Mouse (Mus musculus) stomach, embryonic 15.5 days (tissue): ENCODE data around the gene Rps6ka5. TPM values are rescaled to one million over a fixed set of nuclear protein-coding genes. Genes with fewer than 3 reads are reported as not detected.

Experiments
- ATAC-seq: fragments of 200-750 bp; cut with Nextera tagmentation; 2 replicates; pipeline ENCODE4 v1.8.0; 2017; ENCODE audit warnings: low read depth, moderate number of reproducible peaks, moderate TSS enrichment; ENCODE audit not compliant: insufficient read depth, low FRiP score
- H3K27ac ChIP-seq: fragments of 300-500 bp; sonication (generic); 2 replicates; pipeline ENCODE4 v1.5.1; 2015; ENCODE audit warnings: mild to moderate bottlenecking, inconsistent platforms
- H3K27me3 ChIP-seq: fragments of 300-500 bp; sonication (generic); replicated peaks from 2 replicates; pipeline ENCODE4 v1.6.1; 2015; ENCODE audit warnings: inconsistent platforms
- H3K36me3 ChIP-seq: fragments of 300-500 bp; sonication (generic); 2 replicates; pipeline ENCODE4 v1.6.1; 2015; ENCODE audit warnings: inconsistent platforms
- H3K4me1 ChIP-seq: fragments of 300-500 bp; sonication (generic); 2 replicates; pipeline ENCODE4 v1.6.1; 2015; ENCODE audit warnings: inconsistent platforms
- H3K4me2 ChIP-seq: fragments of 300-500 bp; sonication (generic); 2 replicates; pipeline ENCODE4 v1.6.1; 2015; ENCODE audit warnings: mild to moderate bottlenecking, inconsistent platforms
- H3K4me3 ChIP-seq: fragments of 300-500 bp; sonication (generic); replicated peaks from 2 replicates; pipeline ENCODE4 v1.5.1; 2015; ENCODE audit warnings: inconsistent platforms
- H3K9ac ChIP-seq: fragments of 300-500 bp; sonication (generic); 2 replicates; pipeline ENCODE4 v1.6.1; 2015; ENCODE audit warnings: inconsistent platforms
- H3K9me3 ChIP-seq: fragments of 300-500 bp; sonication (generic); 2 replicates; pipeline ENCODE4 v1.6.1; 2016; ENCODE audit warnings: inconsistent platforms
- WGBS: fragments of 180-500 bp; shearing (Covaris S2); methylation state at CpG from one replicate; pipeline ENCODE4 v1.1.7; 2015; 5-methylcytosine and 5-hydroxymethylcytosine counted together
- polyA plus RNA-seq: library from polyadenylated mRNA; unstranded; fragments of >200 nt; fragmentation: Nextera tagmentation; extraction: Ambion mirVana; gene quantifications from 2 replicates; pipeline ENCODE4 v1.2.1, GENCODE M21; 2015

The Rps6ka5 gene
- polyA plus RNA-seq, 1 experiment from 2014 or later, result 3.6 TPM

- H3K4me1 ChIP-seq, result no peaks in the 10 kb centered on the region
- no peak overlapping the region for H3K27ac ChIP-seq
- H3K9me3 ChIP-seq, result no peaks in the 10 kb centered on the region
- no peak overlapping the region for H3K4me2 ChIP-seq
- H3K9ac ChIP-seq, result no peak overlapping the region
- H3K27me3 ChIP-seq, result no peaks in the 10 kb centered on the region
- no peaks in the 10 kb centered on the region for H3K36me3 ChIP-seq
- ATAC-seq, result no peak
- H3K4me3 ChIP-seq, result no peak overlapping the region
These were observed 38.6 kb downstream of the Rps6ka5 start for GRCm38 (mm10) chr12:100688177-100688576.

GRCm38 (mm10) chr12:100687001-100687400 is 39.8 kb downstream of the Rps6ka5 start:
- no peaks in the 10 kb centered on the region for H3K9me3 ChIP-seq
- no peak for ATAC-seq
- no peaks in the 10 kb centered on the region for H3K4me1 ChIP-seq
- H3K27me3 ChIP-seq, result no peaks in the 10 kb centered on the region
- no peak overlapping the region for H3K4me2 ChIP-seq
- no peak overlapping the region for H3K9ac ChIP-seq
- H3K36me3 ChIP-seq, result no peaks in the 10 kb centered on the region
- no peak overlapping the region for H3K27ac ChIP-seq
- WGBS, result 66% methylated on average over 2 of the region's 2 CpGs
- H3K4me3 ChIP-seq, result no peak overlapping the region

GRCm38 (mm10) chr12:100681752-100682151 is 45.0 kb downstream of the Rps6ka5 start:
- H3K27me3 ChIP-seq, result no peaks in the 10 kb centered on the region
- no peaks in the 10 kb centered on the region for H3K36me3 ChIP-seq
- H3K27ac ChIP-seq, result no peak overlapping the region
- H3K4me1 ChIP-seq, result no peaks in the 10 kb centered on the region
- no peak for ATAC-seq
- H3K4me2 ChIP-seq, result no peak overlapping the region
- WGBS, result 69% methylated on average over 7 of the region's 7 CpGs
- H3K9me3 ChIP-seq, result no peaks in the 10 kb centered on the region
- H3K9ac ChIP-seq, result no peak overlapping the region
- no peak overlapping the region for H3K4me3 ChIP-seq

GRCm38 (mm10) chr12:100681241-100681640 is 45.5 kb downstream of the Rps6ka5 start:
- ATAC-seq, result no peak
- Histone ChIP-seq H3K27me3 (no peaks in the 10 kb centered on the region), H3K36me3 (no peaks in the 10 kb centered on the region), H3K9me3 (no peaks in the 10 kb centered on the region), H3K4me2 (no peak overlapping the region), H3K4me3 (no peak overlapping the region), H3K4me1 (no peaks in the 10 kb centered on the region), H3K27ac (no peak overlapping the region), H3K9ac (no peak overlapping the region)
- 52% methylated on average over 1 of the region's 1 CpGs for WGBS

GRCm38 (mm10) chr12:100680676-100681075 is 46.1 kb downstream of the Rps6ka5 start:
- Histone ChIP-seq H3K27me3 (no peaks in the 10 kb centered on the region), H3K27ac (no peak overlapping the region), H3K4me3 (no peak overlapping the region), H3K4me1 (no peaks in the 10 kb centered on the region), H3K4me2 (no peak overlapping the region), H3K9ac (no peak overlapping the region), H3K36me3 (no peaks in the 10 kb centered on the region), H3K9me3 (no peaks in the 10 kb centered on the region)
- ATAC-seq, result no peak
- 75% methylated on average over 5 of the region's 5 CpGs for WGBS

GRCm38 (mm10) chr12:100670647-100671199 is 56.1 kb downstream of the Rps6ka5 start:
- no peaks in the 10 kb centered on the region for H3K9me3 ChIP-seq
- 86% methylated on average over 2 of the region's 2 CpGs for WGBS
- H3K27ac ChIP-seq, result no peak overlapping the region
- H3K36me3 ChIP-seq, result no peaks in the 10 kb centered on the region
- H3K9ac ChIP-seq, result no peak overlapping the region
- H3K4me1 ChIP-seq, result no peaks in the 10 kb centered on the region
- H3K27me3 ChIP-seq, result no peaks in the 10 kb centered on the region
- no peak for ATAC-seq
- no peak overlapping the region for H3K4me3 ChIP-seq
- H3K4me2 ChIP-seq, result no peak overlapping the region

GRCm38 (mm10) chr12:100665294-100665693 is 61.5 kb downstream of the Rps6ka5 start:
- H3K4me1 ChIP-seq, result no peaks in the 10 kb centered on the region

GRCm38 (mm10) chr12:100660076-100660475 is 66.7 kb downstream of the Rps6ka5 start:
- Histone ChIP-seq H3K4me2 (no peak overlapping the region), H3K9me3 (no peaks in the 10 kb centered on the region), H3K36me3 (no peaks in the 10 kb centered on the region), H3K27me3 (no peaks in the 10 kb centered on the region), H3K27ac (no peak overlapping the region), H3K4me1 (no peaks in the 10 kb centered on the region), H3K9ac (no peak overlapping the region), H3K4me3 (no peak overlapping the region)
- no peak for ATAC-seq
- WGBS, result 90% methylated on average over 2 of the region's 2 CpGs

More at GRCm38 (mm10) chr12:100665294-100665693, 61.5 kb downstream of the Rps6ka5 start:
- no peak overlapping the region for H3K4me2 ChIP-seq
- H3K9ac ChIP-seq, result no peak overlapping the region
- no peaks in the 10 kb centered on the region for H3K36me3 ChIP-seq
- no peak overlapping the region for H3K4me3 ChIP-seq
- WGBS, result 88% methylated on average over 4 of the region's 4 CpGs
- ATAC-seq, result no peak
- H3K9me3 ChIP-seq, result no peaks in the 10 kb centered on the region
- no peak overlapping the region for H3K27ac ChIP-seq
- H3K27me3 ChIP-seq, result no peaks in the 10 kb centered on the region

- no peak overlapping the region for H3K27ac ChIP-seq
- no peaks in the 10 kb centered on the region for H3K9me3 ChIP-seq
- H3K4me3 ChIP-seq, result no peak overlapping the region
- ATAC-seq, result no peak
- H3K4me1 ChIP-seq, result no peaks in the 10 kb centered on the region
- 77% methylated on average over 4 of the region's 4 CpGs for WGBS
- no peaks in the 10 kb centered on the region for H3K36me3 ChIP-seq
- H3K27me3 ChIP-seq, result no peaks in the 10 kb centered on the region
- no peak overlapping the region for H3K4me2 ChIP-seq
- no peak overlapping the region for H3K9ac ChIP-seq
These were observed 70.8 kb downstream of the Rps6ka5 start for GRCm38 (mm10) chr12:100655972-100656371.

GRCm38 (mm10) chr12:100641936-100642335 is 84.8 kb downstream of the Rps6ka5 start:
- no peak overlapping the region for H3K4me2 ChIP-seq
- H3K27ac ChIP-seq, result no peak overlapping the region
- 66% methylated on average over 1 of the region's 1 CpGs for WGBS
- H3K27me3 ChIP-seq, result no peaks in the 10 kb centered on the region
- ATAC-seq, result no peak
- no peak overlapping the region for H3K4me3 ChIP-seq
- no peaks in the 10 kb centered on the region for H3K36me3 ChIP-seq
- no peak overlapping the region for H3K9ac ChIP-seq
- no peaks in the 10 kb centered on the region for H3K9me3 ChIP-seq
- no peaks in the 10 kb centered on the region for H3K4me1 ChIP-seq

- Histone ChIP-seq H3K27me3 (no peaks in the 10 kb centered on the region), H3K36me3 (no peaks in the 10 kb centered on the region), H3K27ac (no peak overlapping the region), H3K9ac (no peak overlapping the region), H3K4me2 (no peak overlapping the region), H3K9me3 (no peaks in the 10 kb centered on the region), H3K4me1 (no peaks in the 10 kb centered on the region), H3K4me3 (no peak overlapping the region)
- no peak for ATAC-seq
- WGBS, result 43% methylated on average over 3 of the region's 3 CpGs
These were observed 86.1 kb downstream of the Rps6ka5 start for GRCm38 (mm10) chr12:100640726-100641125.

GRCm38 (mm10) chr12:100639680-100640079 is 87.1 kb downstream of the Rps6ka5 start:
- Histone ChIP-seq H3K36me3 (no peaks in the 10 kb centered on the region), H3K27ac (no peak overlapping the region), H3K4me2 (no peak overlapping the region), H3K27me3 (no peaks in the 10 kb centered on the region), H3K4me1 (no peaks in the 10 kb centered on the region), H3K4me3 (no peak overlapping the region), H3K9me3 (no peaks in the 10 kb centered on the region), H3K9ac (no peak overlapping the region)
- ATAC-seq, result peak; percentile 50; the same call in 1 of the 2 replicates
- WGBS, result 33% methylated on average over 7 of the region's 7 CpGs

- Histone ChIP-seq H3K27ac (no peak overlapping the region), H3K27me3 (no peaks in the 10 kb centered on the region), H3K9me3 (no peaks in the 10 kb centered on the region), H3K4me1 (no peaks in the 10 kb centered on the region), H3K4me3 (no peak overlapping the region), H3K4me2 (no peak overlapping the region), H3K36me3 (no peaks in the 10 kb centered on the region), H3K9ac (no peak overlapping the region)
- WGBS, result 88% methylated on average over 8 of the region's 8 CpGs
- ATAC-seq, result no peak
These were observed 88.9 kb downstream of the Rps6ka5 start for GRCm38 (mm10) chr12:100637886-100638285.
